Mouse (Mus musculus): ENCODE data around the gene Ctnnd2. TPM values are rescaled to one million over a fixed set of nuclear protein-coding genes. Genes with fewer than 3 reads are reported as not detected.

Ctnnd2 gene
- polyA plus RNA-seq, 1 experiment from 2014 or later: 3.8 TPM

GRCm38 (mm10) chr15:30450765-30451164 is 278.4 kb downstream of the Ctnnd2 start:
- no peaks in the 10 kb centered on the region for H3K9me3 ChIP-seq (ENCODE audit: control insufficient read depth, low read length)
- no peak overlapping the region for H3K4me3 ChIP-seq (ENCODE audit: low read depth, low read length)
- H3K9ac ChIP-seq (ENCODE audit: low read length): no peak overlapping the region
- no peak for DNase-seq (ENCODE audit: low spot score)
- H3K36me3 ChIP-seq (ENCODE audit: control insufficient read depth, insufficient read depth, low read length): no peaks in the 10 kb centered on the region
- no peaks in the 10 kb centered on the region for H3K4me1 ChIP-seq (replicated peaks; ENCODE audit: control insufficient read depth, insufficient read depth, low read length)
- no peaks in the 10 kb centered on the region for H3K27me3 ChIP-seq (replicated peaks; ENCODE audit: control insufficient read depth, insufficient read depth, low read length)
- no peak for ATAC-seq (replicated peaks; ENCODE audit: low FRiP score, low TSS enrichment, low read depth)
- no peak overlapping the region for H3K4me2 ChIP-seq (ENCODE audit: low read length)
- WGBS: 81% methylated on average over 7 of the region's 7 CpGs
- H3K27ac ChIP-seq (ENCODE audit: low read depth): no peak overlapping the region

GRCm38 (mm10) chr15:30451921-30452320 is 279.5 kb downstream of the Ctnnd2 start:
- Histone ChIP-seq H3K4me1 (replicated peaks; ENCODE audit: control insufficient read depth, insufficient read depth, low read length) (no peaks in the 10 kb centered on the region), H3K36me3 (ENCODE audit: control insufficient read depth, insufficient read depth, low read length) (no peaks in the 10 kb centered on the region), H3K9me3 (ENCODE audit: control insufficient read depth, low read length) (no peaks in the 10 kb centered on the region), H3K9ac (ENCODE audit: low read length) (no peak overlapping the region), H3K27me3 (replicated peaks; ENCODE audit: control insufficient read depth, insufficient read depth, low read length) (no peaks in the 10 kb centered on the region), H3K27ac (ENCODE audit: low read depth) (no peak overlapping the region), H3K4me2 (ENCODE audit: low read length) (no peak overlapping the region), H3K4me3 (ENCODE audit: low read depth, low read length) (no peak overlapping the region)
- DNase-seq (ENCODE audit: low spot score) (no peak), ATAC-seq (replicated peaks; ENCODE audit: low FRiP score, low TSS enrichment, low read depth) (no peak)
- WGBS: 61% methylated on average over 5 of the region's 5 CpGs

DNA sequence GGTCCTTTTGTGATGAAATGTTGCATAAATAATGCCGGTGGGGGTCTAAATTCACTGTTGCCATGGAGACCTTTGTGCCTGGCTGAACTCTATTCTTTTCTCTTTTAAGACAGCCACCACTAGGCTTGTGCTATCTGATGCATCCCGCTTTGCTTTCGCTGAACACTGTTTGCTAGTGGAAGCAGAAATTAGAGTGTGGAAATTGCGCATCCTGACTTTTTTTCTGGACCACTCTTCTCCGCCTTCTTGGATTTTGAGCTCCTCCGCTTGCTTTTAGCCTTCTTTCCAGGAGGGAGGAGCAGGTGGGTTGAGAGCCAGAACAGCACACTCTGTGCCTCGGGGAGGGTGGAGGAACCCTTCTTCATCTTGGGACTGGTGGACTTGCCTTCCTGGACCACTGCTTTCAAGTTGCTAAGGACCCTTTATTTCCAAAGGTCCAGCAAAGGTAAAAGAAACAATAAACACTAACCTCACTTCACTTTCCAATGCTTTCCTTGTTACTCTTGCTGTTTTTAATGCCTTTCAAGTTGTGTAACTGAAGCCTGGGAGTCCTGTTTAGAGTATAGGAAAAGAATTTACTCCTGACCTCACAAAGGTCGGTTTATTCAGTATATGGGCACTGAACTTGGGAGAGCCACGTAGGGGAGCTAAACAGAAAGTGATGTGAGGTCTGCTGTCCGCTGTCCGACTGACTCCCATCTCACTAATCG is 285.3 kb downstream of the Ctnnd2 start:
- Histone ChIP-seq H3K27me3 (replicated peaks; ENCODE audit: control insufficient read depth, insufficient read depth, low read length) (no peaks in the 10 kb centered on the region), H3K4me2 (ENCODE audit: low read length) (no peak overlapping the region), H3K27ac (ENCODE audit: low read depth) (no peak overlapping the region), H3K36me3 (ENCODE audit: control insufficient read depth, insufficient read depth, low read length) (no peaks in the 10 kb centered on the region), H3K4me3 (ENCODE audit: low read depth, low read length) (no peak overlapping the region), H3K4me1 (replicated peaks; ENCODE audit: control insufficient read depth, insufficient read depth, low read length) (no peaks in the 10 kb centered on the region), H3K9ac (ENCODE audit: low read length) (no peak overlapping the region), H3K9me3 (ENCODE audit: control insufficient read depth, low read length) (no peaks in the 10 kb centered on the region)
- DNase-seq (ENCODE audit: low spot score) (no peak), ATAC-seq (replicated peaks; ENCODE audit: low FRiP score, low TSS enrichment, low read depth) (no peak)
- 56% methylated on average over 12 of the region's 12 CpGs for WGBS

DNA sequence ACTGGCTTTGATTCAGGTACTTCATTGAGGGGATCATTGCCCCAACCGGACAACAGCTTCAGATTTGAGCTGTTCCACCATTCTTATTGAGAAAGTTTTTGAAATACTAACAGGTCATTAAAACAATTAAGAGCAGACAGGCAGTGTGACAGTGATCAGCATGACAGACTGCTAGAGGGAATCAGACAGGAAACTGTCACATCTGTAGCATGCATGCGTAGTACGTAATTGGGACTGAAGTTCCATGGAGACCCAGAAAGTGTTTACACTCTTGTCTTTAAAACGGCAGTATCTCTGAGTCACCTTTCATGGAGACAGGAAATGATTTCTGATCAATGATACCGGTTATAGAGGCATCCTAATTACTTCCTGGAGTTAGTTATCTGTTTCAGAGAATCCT is 286.3 kb downstream of the Ctnnd2 start:
- no peaks in the 10 kb centered on the region for H3K36me3 ChIP-seq (ENCODE audit: control insufficient read depth, insufficient read depth, low read length)
- H3K4me2 ChIP-seq (ENCODE audit: low read length): no peak overlapping the region
- no peaks in the 10 kb centered on the region for H3K4me1 ChIP-seq (replicated peaks; ENCODE audit: control insufficient read depth, insufficient read depth, low read length)
- H3K27me3 ChIP-seq (replicated peaks; ENCODE audit: control insufficient read depth, insufficient read depth, low read length): no peaks in the 10 kb centered on the region
- ATAC-seq (replicated peaks; ENCODE audit: low FRiP score, low TSS enrichment, low read depth): no peak
- no peak overlapping the region for H3K27ac ChIP-seq (ENCODE audit: low read depth)
- H3K9ac ChIP-seq (ENCODE audit: low read length): no peak overlapping the region
- no peak for DNase-seq (ENCODE audit: low spot score)
- H3K9me3 ChIP-seq (ENCODE audit: control insufficient read depth, low read length): no peaks in the 10 kb centered on the region
- WGBS: 58% methylated on average over 5 of the region's 5 CpGs
- H3K4me3 ChIP-seq (ENCODE audit: low read depth, low read length): no peak overlapping the region

GRCm38 (mm10) chr15:30460341-30461125 is 288.1 kb downstream of the Ctnnd2 start:
- 58% methylated on average over 9 of the region's 9 CpGs for WGBS
- DNase-seq (ENCODE audit: low spot score) (no peak), ATAC-seq (replicated peaks; ENCODE audit: low FRiP score, low TSS enrichment, low read depth) (no peak)

DNA sequence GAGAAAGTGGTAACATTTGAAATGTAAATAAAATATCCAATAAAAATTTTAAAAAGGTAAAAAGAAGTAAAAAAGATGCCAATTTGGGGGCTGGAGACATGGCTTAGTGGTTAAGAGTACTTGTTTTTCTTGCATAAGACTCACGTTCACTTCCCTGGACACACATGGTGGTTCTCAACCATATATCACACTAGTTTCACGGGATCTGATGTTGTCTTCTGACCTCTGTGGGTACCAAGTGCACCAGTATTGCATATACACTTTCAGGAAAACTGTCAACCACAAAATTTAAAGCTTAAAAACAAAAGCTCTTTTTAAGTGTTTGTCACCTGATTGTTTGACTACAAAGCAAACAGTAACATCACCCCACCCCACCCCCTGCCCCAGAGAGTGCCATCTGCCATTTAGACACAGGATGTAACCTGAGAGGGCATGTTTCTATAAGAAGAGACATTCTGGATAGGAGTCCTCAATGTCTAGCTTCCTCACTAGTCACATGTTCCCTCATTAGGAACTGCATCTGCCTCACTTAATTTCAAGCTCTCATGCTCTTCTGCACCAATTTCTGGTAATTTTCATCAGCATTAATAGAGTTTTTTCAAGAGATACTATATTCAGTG is 290.5 kb downstream of the Ctnnd2 start:
- DNase-seq (ENCODE audit: low spot score): no peak
- Histone ChIP-seq H3K36me3 (ENCODE audit: control insufficient read depth, insufficient read depth, low read length) (no peaks in the 10 kb centered on the region), H3K9ac (ENCODE audit: low read length) (no peak overlapping the region), H3K4me1 (replicated peaks; ENCODE audit: control insufficient read depth, insufficient read depth, low read length) (no peaks in the 10 kb centered on the region), H3K4me3 (ENCODE audit: low read depth, low read length) (no peak overlapping the region), H3K27ac (ENCODE audit: low read depth) (no peak overlapping the region), H3K27me3 (replicated peaks; ENCODE audit: control insufficient read depth, insufficient read depth, low read length) (no peaks in the 10 kb centered on the region), H3K9me3 (ENCODE audit: control insufficient read depth, low read length) (no peaks in the 10 kb centered on the region), H3K4me2 (ENCODE audit: low read length) (no peak overlapping the region)
- no peak for ATAC-seq (replicated peaks; ENCODE audit: low FRiP score, low TSS enrichment, low read depth)
- WGBS: 35% methylated on average over 2 of the region's 2 CpGs

More at GRCm38 (mm10) chr15:30460341-30461125, 288.1 kb downstream of the Ctnnd2 start:
- no peaks in the 10 kb centered on the region for H3K27me3 ChIP-seq (replicated peaks; ENCODE audit: control insufficient read depth, insufficient read depth, low read length)
- no peak overlapping the region for H3K4me3 ChIP-seq (ENCODE audit: low read depth, low read length)
- H3K4me2 ChIP-seq (ENCODE audit: low read length): no peak overlapping the region
- H3K9me3 ChIP-seq (ENCODE audit: control insufficient read depth, low read length): no peaks in the 10 kb centered on the region
- no peak overlapping the region for H3K27ac ChIP-seq (ENCODE audit: low read depth)
- no peak overlapping the region for H3K9ac ChIP-seq (ENCODE audit: low read length)
- no peaks in the 10 kb centered on the region for H3K36me3 ChIP-seq (ENCODE audit: control insufficient read depth, insufficient read depth, low read length)
- H3K4me1 ChIP-seq (replicated peaks; ENCODE audit: control insufficient read depth, insufficient read depth, low read length): no peaks in the 10 kb centered on the region

- Histone ChIP-seq H3K9me3 (ENCODE audit: control insufficient read depth, low read length) (no peaks in the 10 kb centered on the region), H3K4me3 (ENCODE audit: low read depth, low read length) (no peak overlapping the region), H3K4me1 (replicated peaks; ENCODE audit: control insufficient read depth, insufficient read depth, low read length) (no peaks in the 10 kb centered on the region), H3K4me2 (ENCODE audit: low read length) (no peak overlapping the region), H3K9ac (ENCODE audit: low read length) (no peak overlapping the region), H3K36me3 (ENCODE audit: control insufficient read depth, insufficient read depth, low read length) (no peaks in the 10 kb centered on the region), H3K27ac (ENCODE audit: low read depth) (no peak overlapping the region), H3K27me3 (replicated peaks; ENCODE audit: control insufficient read depth, insufficient read depth, low read length) (no peaks in the 10 kb centered on the region)
- no peak for ATAC-seq (replicated peaks; ENCODE audit: low FRiP score, low TSS enrichment, low read depth)
- 74% methylated on average over 5 of the region's 5 CpGs for WGBS
- DNase-seq (ENCODE audit: low spot score): no peak
These were observed 291.2 kb downstream of the Ctnnd2 start for GRCm38 (mm10) chr15:30463471-30464047.

DNA sequence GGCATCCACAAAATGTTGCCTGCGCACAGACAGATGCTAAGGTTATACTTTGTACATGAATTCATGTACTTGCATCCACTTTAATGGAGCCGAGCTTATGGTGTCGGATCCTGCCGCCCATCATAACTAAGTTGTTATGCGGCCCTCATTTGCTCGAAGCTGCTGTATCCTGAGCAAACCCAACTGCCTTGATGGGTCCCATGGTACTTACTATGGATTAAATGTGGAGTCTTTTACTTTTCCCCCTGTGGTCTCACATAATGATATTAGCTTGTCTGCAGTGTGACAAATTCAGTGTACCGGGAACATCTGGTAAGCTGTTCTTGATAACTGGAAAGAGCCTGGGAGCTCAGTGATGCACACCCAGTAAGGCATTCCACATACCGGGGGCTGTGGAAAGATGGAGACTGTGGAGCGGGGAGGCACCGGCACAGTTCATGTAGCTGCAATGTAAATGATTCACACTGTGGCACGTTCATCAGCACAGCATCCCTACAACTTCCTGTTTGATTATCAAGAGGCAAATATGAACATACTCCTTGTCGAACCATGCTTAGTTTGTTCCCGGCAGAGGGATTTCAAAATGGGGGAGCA is 294.7 kb downstream of the Ctnnd2 start:
- Histone ChIP-seq H3K9ac (ENCODE audit: low read length) (no peak overlapping the region), H3K9me3 (ENCODE audit: control insufficient read depth, low read length) (no peaks in the 10 kb centered on the region), H3K4me1 (replicated peaks; ENCODE audit: control insufficient read depth, insufficient read depth, low read length) (no peaks in the 10 kb centered on the region), H3K36me3 (ENCODE audit: control insufficient read depth, insufficient read depth, low read length) (no peaks in the 10 kb centered on the region), H3K4me2 (ENCODE audit: low read length) (no peak overlapping the region), H3K27me3 (replicated peaks; ENCODE audit: control insufficient read depth, insufficient read depth, low read length) (no peaks in the 10 kb centered on the region), H3K4me3 (ENCODE audit: low read depth, low read length) (no peak overlapping the region), H3K27ac (ENCODE audit: low read depth) (no peak overlapping the region)
- no peak for DNase-seq (ENCODE audit: low spot score)
- ATAC-seq (replicated peaks; ENCODE audit: low FRiP score, low TSS enrichment, low read depth): no peak
- 81% methylated on average over 13 of the region's 13 CpGs for WGBS
